Mouse (Mus musculus) myocyte (in vitro differentiated cells): ENCODE measurements around the gene Bdh1. TPM values are rescaled to one million over a fixed set of nuclear protein-coding genes. Genes with fewer than 3 reads are reported as not detected.
"Not testable (repeated sequence)": the region's sequence is repeated elsewhere in the genome, so short reads cannot be mapped to it uniquely, and the experiment has no call there.

ENCODE experiments used
- H3K27me3 ChIP-seq: one replicate; pipeline ENCODE4 v1.6.1; 2011; ENCODE audit not compliant: control insufficient read depth, insufficient read depth, insufficient read length
- H3K36me3 ChIP-seq: one replicate; pipeline ENCODE4 v1.6.1; 2011; ENCODE audit not compliant: control insufficient read depth, insufficient read depth
- H3K4me2 ChIP-seq: one replicate; pipeline ENCODE4 v1.6.1; 2011; ENCODE audit warnings: low read depth, control low read depth
- H3K4me3 ChIP-seq: one replicate; pipeline ENCODE4 v1.5.1; 2011; ENCODE audit warnings: mild to moderate bottlenecking, control low read depth, moderate library complexity
- H3K79me2 ChIP-seq: one replicate; pipeline ENCODE4 v1.6.1; 2011; ENCODE audit not compliant: control insufficient read depth, insufficient read depth
- H3ac ChIP-seq: one replicate; pipeline ENCODE4 v1.6.1; 2011; ENCODE audit not compliant: control insufficient read depth, insufficient read length
- CEBPB ChIP-seq: IDR thresholded peaks from 2 replicates; pipeline ENCODE4 v1.6.1; 2011; ENCODE audit warnings: mild to moderate bottlenecking, moderate library complexity; ENCODE audit not compliant: poor library complexity, insufficient read depth, severe bottlenecking
- E2F4 ChIP-seq: IDR thresholded peaks from one replicate; pipeline ENCODE4 v1.6.1; 2011; ENCODE audit warnings: mild to moderate bottlenecking, control low read depth, moderate library complexity; ENCODE audit not compliant: insufficient read depth
- MAX ChIP-seq: IDR thresholded peaks from one replicate; pipeline ENCODE4 v1.6.1; 2011; ENCODE audit warnings: low read depth, mild to moderate bottlenecking, control low read depth
- MYOD1 ChIP-seq, 3 experiments: IDR thresholded peaks; one replicate each; pipeline ENCODE4 v1.6.1; 2011; ENCODE audit warnings: control low read depth in 2 of 3, low read depth in 2 of 3, mild to moderate bottlenecking in 2 of 3, moderate library complexity in 1 of 3; ENCODE audit not compliant: insufficient read length in 2 of 3, control insufficient read depth in 1 of 3
- MYOG ChIP-seq, 3 experiments: IDR thresholded peaks; one replicate each; pipeline ENCODE4 v1.6.1; 2011; ENCODE audit warnings: control low read depth in 2 of 3, low read depth in 2 of 3, mild to moderate bottlenecking in 2 of 3; ENCODE audit not compliant: insufficient read length in 2 of 3, control insufficient read depth in 1 of 3, insufficient read depth in 1 of 3
- POLR2A ChIP-seq: IDR thresholded peaks from one replicate; pipeline ENCODE4 v1.6.1; 2011; ENCODE audit warnings: low read depth, mild to moderate bottlenecking, control low read depth, moderate library complexity; ENCODE audit not compliant: insufficient read length
- POLR2AphosphoS2 ChIP-seq: IDR thresholded peaks from one replicate; pipeline ENCODE4 v1.6.1; 2011; ENCODE audit warnings: low read depth, control low read depth; ENCODE audit not compliant: insufficient read length
- REST ChIP-seq: IDR thresholded peaks from one replicate; pipeline ENCODE4 v1.6.1; 2011; ENCODE audit warnings: mild to moderate bottlenecking, control low read depth, moderate library complexity; ENCODE audit not compliant: insufficient read depth, insufficient read length
- SRF ChIP-seq: IDR thresholded peaks from one replicate; pipeline ENCODE4 v1.6.1; 2011; ENCODE audit warnings: low read depth; ENCODE audit not compliant: control insufficient read depth, insufficient read length
- TCF12 ChIP-seq: IDR thresholded peaks from one replicate; pipeline ENCODE4 v1.6.1; 2011; ENCODE audit warnings: mild to moderate bottlenecking, control low read depth; ENCODE audit not compliant: poor library complexity, insufficient read depth, severe bottlenecking
- TCF3 ChIP-seq: IDR thresholded peaks from one replicate; pipeline ENCODE4 v1.6.1; 2011; ENCODE audit warnings: low read depth, control low read depth; ENCODE audit not compliant: insufficient read length
- USF1 ChIP-seq: IDR thresholded peaks from one replicate; pipeline ENCODE4 v1.6.1; 2011; ENCODE audit warnings: low read depth, mild to moderate bottlenecking, control low read depth, moderate library complexity
- polyA plus RNA-seq: library from polyadenylated mRNA; unstranded; fragments of >200 nt; fragmentation: generic; extraction: Trizol; gene quantifications from one replicate; pipeline ENCODE4 v1.2.1, GENCODE M21; 2012; ENCODE audit warnings: missing spikeins

The Bdh1 gene
- polyA plus RNA-seq, 1 experiment = 0.11 TPM

GRCm38 (mm10) chr16:31462113-31462687, 40.1 kb downstream of the Bdh1 start:
- TF ChIP-seq MAX = no peak
- no peak for TF ChIP-seq SRF
- no peak for TF ChIP-seq MYOD1 (IDR thresholded peaks at IDR 0.05; ENCODE audit: control insufficient read depth in 1 of 3, insufficient read length in 2 of 3, low read depth in 2 of 3)
- TF ChIP-seq POLR2AphosphoS2 = no peak
- TF ChIP-seq TCF12 = no peak
- TF ChIP-seq REST = no peak
- TF ChIP-seq USF1 = no peak
- TF ChIP-seq CEBPB = no peak
- TF ChIP-seq MYOG (IDR thresholded peaks at IDR 0.05; ENCODE audit: control insufficient read depth in 1 of 3, insufficient read depth in 1 of 3, insufficient read length in 2 of 3, low read depth in 2 of 3) = no peak
- no peak for TF ChIP-seq POLR2A
- no peak for TF ChIP-seq TCF3
- TF ChIP-seq E2F4 = no peak

GRCm38 (mm10) chr16:31464953-31465352, 42.9 kb downstream of the Bdh1 start:
- no peaks in the 10 kb centered on the region for H3K36me3 ChIP-seq
- H3K27me3 ChIP-seq = no peaks in the 10 kb centered on the region
- no peaks in the 10 kb centered on the region for H3K79me2 ChIP-seq
- no peak overlapping the region for H3K4me3 ChIP-seq
- H3K4me2 ChIP-seq = no peak overlapping the region
- H3ac ChIP-seq = no peak overlapping the region
- no peak for TF ChIP-seq E2F4
- no peak for TF ChIP-seq POLR2A
- no peak for TF ChIP-seq MYOD1 (IDR thresholded peaks at IDR 0.05; ENCODE audit: control insufficient read depth in 1 of 3, insufficient read length in 2 of 3, low read depth in 2 of 3)

More at GRCm38 (mm10) chr16:31462113-31462687, 40.1 kb downstream of the Bdh1 start:
- H3ac ChIP-seq = no peak overlapping the region
- no peaks in the 10 kb centered on the region for H3K27me3 ChIP-seq
- no peak overlapping the region for H3K4me2 ChIP-seq
- no peaks in the 10 kb centered on the region for H3K36me3 ChIP-seq
- no peak overlapping the region for H3K4me3 ChIP-seq
- H3K79me2 ChIP-seq = no peaks in the 10 kb centered on the region

- no peak for TF ChIP-seq CEBPB
- no peak for TF ChIP-seq MYOG (IDR thresholded peaks at IDR 0.05; ENCODE audit: control insufficient read depth in 1 of 3, insufficient read depth in 1 of 3, insufficient read length in 2 of 3, low read depth in 2 of 3)
- no peak for TF ChIP-seq TCF12
- no peak for TF ChIP-seq MAX
- no peak for TF ChIP-seq E2F4
- no peak for TF ChIP-seq POLR2A
- no peak for TF ChIP-seq SRF
- no peak for TF ChIP-seq MYOD1 (IDR thresholded peaks at IDR 0.05; ENCODE audit: control insufficient read depth in 1 of 3, insufficient read length in 2 of 3, low read depth in 2 of 3)
- TF ChIP-seq REST = no peak
- no peak for TF ChIP-seq TCF3
- TF ChIP-seq POLR2AphosphoS2 = no peak
- TF ChIP-seq USF1 = no peak
- Histone ChIP-seq H3K4me2 (no peak overlapping the region), H3ac (no peak overlapping the region), H3K36me3 (no peaks in the 10 kb centered on the region), H3K79me2 (no peaks in the 10 kb centered on the region), H3K4me3 (no peak overlapping the region), H3K27me3 (no peaks in the 10 kb centered on the region)
Observed at GRCm38 (mm10) chr16:31465630-31466029, 43.5 kb downstream of the Bdh1 start.

- no peak overlapping the region for H3ac ChIP-seq
Observed at GRCm38 (mm10) chr16:31466106-31466505, 44.0 kb downstream of the Bdh1 start.

GRCm38 (mm10) chr16:31470819-31471218, 48.7 kb downstream of the Bdh1 start:
- not testable (repeated sequence) for H3K4me2 ChIP-seq, H3ac ChIP-seq, H3K27me3 ChIP-seq, H3K36me3 ChIP-seq, H3K79me2 ChIP-seq, H3K4me3 ChIP-seq

More at GRCm38 (mm10) chr16:31466106-31466505, 44.0 kb downstream of the Bdh1 start:
- no peak overlapping the region for H3K4me2 ChIP-seq
- no peaks in the 10 kb centered on the region for H3K79me2 ChIP-seq
- no peaks in the 10 kb centered on the region for H3K36me3 ChIP-seq
- no peak overlapping the region for H3K4me3 ChIP-seq
- H3K27me3 ChIP-seq = no peaks in the 10 kb centered on the region
- TF ChIP-seq MAX (no peak), MYOD1 (IDR thresholded peaks at IDR 0.05; ENCODE audit: control insufficient read depth in 1 of 3, insufficient read length in 2 of 3, low read depth in 2 of 3) (no peak), POLR2AphosphoS2 (no peak), MYOG (IDR thresholded peaks at IDR 0.05; ENCODE audit: control insufficient read depth in 1 of 3, insufficient read depth in 1 of 3, insufficient read length in 2 of 3, low read depth in 2 of 3) (no peak), REST (no peak), TCF12 (no peak), E2F4 (no peak), TCF3 (no peak), CEBPB (no peak), POLR2A (no peak), SRF (no peak), USF1 (no peak)
